Mouse (Mus musculus) spleen, postnatal 36 days (tissue): Measurements from ENCODE around the gene Tbc1d14.

Experiments
- DNase-seq, 2 experiments: peaks; one replicate each; pipeline ENCODE4 v3.0.0; 2022; ENCODE audit warnings: low spot score in 2 of 2, mixed read lengths in 1 of 2

Tbc1d14 gene

DNA sequence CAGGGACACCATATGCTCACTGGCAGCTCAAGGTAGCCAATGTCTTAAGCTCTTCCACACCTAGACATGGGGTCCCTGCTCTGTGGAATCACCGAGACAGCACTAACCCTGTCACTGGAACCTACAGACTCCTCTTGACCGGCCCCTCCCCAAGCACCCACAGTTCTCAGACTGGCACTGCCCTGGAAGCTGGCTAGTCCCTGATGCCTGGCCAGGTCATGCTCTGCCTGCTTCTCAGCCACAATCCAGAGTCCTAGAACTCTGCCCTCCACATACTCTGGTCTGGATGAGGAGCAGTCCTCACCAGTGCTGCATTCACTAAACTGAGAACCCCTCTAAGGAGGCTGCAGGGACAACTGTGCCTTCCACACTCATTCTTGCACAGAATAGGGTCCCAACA, 82.1 kb downstream of the Tbc1d14 start:
- no peak for DNase-seq

DNA sequence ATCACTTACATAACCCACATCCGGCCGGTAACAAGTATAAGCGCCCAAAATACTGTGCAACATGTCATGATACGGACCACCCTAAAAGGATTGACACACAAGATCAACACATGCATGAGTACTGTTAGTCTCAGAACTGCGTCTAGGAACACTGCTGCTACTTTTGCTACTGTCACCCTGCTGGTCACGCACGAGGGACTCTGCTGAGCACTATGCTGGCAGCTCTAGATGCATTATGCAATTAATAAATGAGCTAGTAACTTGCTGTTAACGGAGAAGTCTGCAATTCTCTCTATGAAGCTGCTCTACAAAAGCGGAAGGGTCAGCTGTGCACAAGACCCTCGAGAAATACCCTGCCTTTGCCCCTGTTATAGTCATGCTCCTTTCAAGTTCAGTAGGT, 84.7 kb downstream of the Tbc1d14 start:
- no peak for DNase-seq

- no peak for DNase-seq
Observed at GRCm38 (mm10) chr5:36505643-36506042, 87.4 kb downstream of the Tbc1d14 start.

GRCm38 (mm10) chr5:36505235-36505634, 87.8 kb downstream of the Tbc1d14 start:
- DNase-seq, result no peak

DNA sequence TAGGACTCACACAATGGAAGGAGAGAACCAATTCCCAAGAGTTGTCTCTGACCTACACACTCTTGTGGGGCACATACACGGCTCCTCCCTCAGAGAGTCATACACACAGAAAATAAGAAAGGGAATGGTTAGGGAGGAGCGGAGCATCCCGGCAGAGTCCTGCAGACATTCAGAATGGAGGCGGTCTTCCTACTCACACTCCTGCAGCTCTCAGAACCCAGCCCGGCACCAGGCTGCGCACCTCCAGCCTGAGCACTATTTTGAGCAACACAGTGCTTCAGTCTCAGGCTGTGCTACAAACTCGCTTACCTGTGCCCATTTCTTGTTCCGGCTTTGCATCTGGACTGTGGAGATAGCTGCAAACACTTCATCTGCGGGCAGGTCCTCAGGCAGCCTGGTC, 98.4 kb downstream of the Tbc1d14 start:
- no peak for DNase-seq

DNA sequence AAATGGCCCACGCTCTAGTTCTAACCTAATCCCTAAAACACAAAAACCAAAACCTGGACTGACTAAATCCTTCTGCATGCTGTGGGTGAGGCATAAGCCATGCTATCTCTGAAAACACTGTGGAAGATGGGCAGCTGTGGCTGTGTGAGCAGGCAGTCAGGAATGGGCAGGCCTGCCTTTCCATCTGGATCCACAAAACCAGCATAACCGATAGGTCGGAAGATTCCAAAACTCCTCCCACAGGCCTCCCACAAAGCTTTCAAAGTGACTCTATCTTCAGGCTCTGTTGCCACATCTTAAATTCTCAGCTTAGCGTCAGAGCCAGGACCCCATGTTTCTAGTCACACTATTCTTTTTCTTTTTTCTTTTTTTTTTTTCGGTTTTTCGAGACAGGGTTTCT, 99.2 kb downstream of the Tbc1d14 start:
- DNase-seq, result no peak

DNA sequence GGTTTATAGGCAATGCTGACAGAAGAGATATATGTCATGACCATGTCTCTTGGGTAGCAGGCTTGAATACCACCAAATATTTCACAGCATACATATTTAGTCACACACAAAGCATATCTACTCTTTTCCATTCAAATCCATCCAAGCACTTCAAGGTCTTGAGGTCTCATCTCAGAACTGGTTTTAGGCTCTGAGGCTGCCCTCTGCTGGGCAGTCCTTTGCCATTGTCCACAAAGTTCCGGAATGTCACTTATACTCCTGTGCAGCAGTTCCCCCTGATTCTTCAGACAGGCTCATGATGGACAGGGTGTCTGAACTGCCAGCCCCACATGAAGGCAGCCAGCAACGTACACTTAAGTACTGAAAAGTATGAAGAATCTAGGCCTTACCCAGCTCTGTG, 103.9 kb downstream of the Tbc1d14 start:
- DNase-seq, result no peak

DNA sequence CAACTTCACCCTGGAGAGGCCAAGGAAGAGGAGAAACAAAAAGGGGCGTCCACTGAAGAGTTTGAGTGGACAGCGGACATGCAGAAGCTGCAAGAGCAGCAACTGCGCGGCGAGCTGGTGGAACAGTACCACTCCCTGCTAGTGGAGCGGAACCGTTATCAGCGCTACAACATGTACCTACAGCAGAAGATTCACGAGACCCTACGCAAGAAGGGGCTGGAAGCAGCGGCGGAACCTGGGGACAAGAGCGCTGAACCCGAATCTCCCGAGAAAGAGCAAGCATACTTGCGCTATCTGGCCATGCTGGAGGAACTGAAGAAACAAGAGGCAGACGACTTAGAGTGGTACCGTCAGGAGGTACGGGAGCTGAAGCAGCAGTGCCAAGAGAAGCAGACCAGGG, 107.8 kb downstream of the Tbc1d14 start:
- DNase-seq, result no peak

- DNase-seq, result peak; percentile 99
Observed at GRCm38 (mm10) chr5:36484171-36484990, 108.7 kb downstream of the Tbc1d14 start, which contains the start of the genes Tada2b and Ccdc96. Gene Tada2b (minus strand): TSS chr5:36484285. Gene Ccdc96 (plus strand): TSS chr5:36484588.

DNA sequence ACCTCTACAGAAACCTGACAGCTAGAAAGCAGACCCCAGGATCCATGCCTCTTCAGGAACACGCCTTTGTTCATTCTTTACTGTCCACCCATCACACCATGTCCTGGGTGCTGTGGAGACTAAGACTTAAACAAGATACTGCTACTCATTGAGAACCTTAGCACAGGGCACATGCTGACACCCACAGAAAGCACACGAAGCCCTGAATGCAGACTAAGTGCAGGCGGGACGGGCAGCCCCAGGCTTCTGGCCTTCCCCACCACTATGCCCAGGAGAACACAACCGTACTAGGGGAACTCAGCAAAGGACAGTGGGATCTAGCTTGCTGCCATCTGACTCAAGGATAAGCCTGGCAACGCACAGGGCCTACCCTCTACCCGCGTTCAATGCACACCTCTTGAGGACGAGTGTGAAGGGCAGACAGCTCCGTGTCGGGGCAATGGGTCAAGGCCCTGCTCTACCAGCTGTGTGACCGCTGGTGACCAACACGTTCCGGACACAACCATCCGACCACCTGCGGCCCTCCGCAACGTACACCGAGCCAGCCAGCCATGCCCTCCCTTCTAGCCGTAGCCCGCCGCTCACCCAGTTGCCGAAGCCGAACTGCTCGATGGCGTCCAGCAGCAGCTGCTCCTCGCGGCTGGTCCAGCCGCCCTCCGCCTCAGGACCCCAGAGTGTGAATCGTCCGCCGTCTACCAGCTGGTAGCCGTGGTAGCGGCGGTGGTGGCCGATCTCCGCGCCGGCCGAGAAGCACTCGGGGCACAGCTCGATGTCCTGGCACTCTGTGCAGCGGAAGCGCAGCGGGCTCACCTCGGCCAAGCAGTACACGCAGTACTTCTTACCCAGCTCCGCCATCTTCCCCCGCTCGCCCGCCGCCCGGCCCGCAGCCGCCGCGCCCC, 109.6 kb downstream of the Tbc1d14 start:
- DNase-seq, result peak in 1 of 2 experiments; percentile 41

DNA sequence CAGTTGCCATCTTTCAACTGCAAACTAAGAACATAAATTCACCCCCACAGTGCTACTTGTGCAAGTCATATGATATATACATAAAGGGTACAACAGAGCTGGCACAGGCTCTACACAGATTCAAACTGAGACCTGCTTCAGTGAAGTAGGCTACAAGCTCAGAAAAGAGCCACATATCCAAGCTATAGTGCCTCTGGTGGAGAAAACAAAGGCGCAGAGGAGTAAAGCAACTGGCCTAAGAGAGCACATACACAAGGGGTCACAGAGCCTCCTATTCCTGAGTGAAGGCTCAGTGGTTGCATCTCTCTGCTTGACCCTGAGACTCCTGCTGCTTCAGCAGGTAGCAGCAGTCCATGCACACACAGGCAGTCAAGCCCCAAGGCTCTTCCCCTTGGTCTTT, 112.0 kb downstream of the Tbc1d14 start:
- no peak for DNase-seq

GRCm38 (mm10) chr5:36480398-36480797, 112.7 kb downstream of the Tbc1d14 start:
- peak; percentile 71 to 76 for DNase-seq

GRCm38 (mm10) chr5:36479735-36480134, 113.3 kb downstream of the Tbc1d14 start:
- no peak for DNase-seq

GRCm38 (mm10) chr5:36478540-36479420, 114.3 kb downstream of the Tbc1d14 start:
- no peak for DNase-seq

GRCm38 (mm10) chr5:36477486-36477885, 115.6 kb downstream of the Tbc1d14 start:
- no peak for DNase-seq

DNA sequence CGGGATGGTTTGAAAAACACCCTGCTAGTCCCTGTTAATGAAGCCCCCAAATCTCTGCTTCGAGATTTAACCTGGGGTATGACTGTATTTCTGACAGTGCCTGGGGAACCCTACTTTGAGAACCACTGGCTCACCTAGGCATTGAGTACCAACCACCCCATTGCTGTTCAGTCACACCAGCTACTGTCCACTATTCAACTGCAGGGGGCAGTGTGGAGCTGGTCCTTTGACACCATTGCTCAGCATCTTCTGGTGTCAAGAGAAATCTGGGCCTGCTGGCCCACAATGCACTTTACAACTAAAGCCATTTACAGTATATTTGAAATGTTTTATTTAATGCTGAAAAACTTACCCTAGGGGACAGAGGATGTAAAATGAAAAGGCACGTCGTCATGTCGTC, 118.8 kb downstream of the Tbc1d14 start:
- DNase-seq, result peak; percentile 67 to 73

DNA sequence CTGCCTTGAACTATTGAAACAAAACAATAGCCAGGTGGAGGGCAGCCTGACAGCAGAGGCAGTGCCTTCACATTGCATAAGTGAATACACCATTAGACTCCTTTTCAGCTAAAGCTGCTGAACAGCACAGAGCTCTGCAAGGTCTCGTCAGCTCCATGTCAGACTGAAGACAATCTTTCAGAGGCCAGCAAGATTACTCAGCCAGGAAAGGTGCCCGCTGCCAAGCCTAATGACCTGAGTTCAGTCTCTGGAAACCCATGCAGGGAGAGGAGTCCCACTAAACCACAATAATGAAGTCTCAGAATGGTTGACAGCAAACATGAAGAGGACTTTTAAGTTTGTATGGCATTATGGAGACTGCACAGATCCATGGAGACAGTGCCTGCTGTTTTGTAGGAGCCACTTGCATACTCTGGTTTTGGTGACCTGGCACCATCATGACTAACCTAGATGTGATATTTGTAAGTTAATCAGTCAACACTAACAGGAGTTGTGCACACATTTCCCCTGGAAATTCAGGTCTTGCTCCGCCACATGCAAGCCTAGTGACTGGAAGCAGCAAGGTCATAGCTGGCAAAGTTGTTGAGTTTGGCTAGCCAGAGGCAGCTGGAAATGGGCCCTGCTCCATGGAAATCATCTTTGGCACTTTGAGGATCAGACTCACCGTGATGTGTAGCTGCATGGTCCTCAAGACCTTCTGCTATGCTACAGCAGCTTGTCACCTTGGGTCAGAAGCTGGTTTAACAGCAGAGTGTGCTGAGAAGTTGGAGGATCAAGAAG, 120.0 kb downstream of the Tbc1d14 start:
- DNase-seq, result no peak

DNA sequence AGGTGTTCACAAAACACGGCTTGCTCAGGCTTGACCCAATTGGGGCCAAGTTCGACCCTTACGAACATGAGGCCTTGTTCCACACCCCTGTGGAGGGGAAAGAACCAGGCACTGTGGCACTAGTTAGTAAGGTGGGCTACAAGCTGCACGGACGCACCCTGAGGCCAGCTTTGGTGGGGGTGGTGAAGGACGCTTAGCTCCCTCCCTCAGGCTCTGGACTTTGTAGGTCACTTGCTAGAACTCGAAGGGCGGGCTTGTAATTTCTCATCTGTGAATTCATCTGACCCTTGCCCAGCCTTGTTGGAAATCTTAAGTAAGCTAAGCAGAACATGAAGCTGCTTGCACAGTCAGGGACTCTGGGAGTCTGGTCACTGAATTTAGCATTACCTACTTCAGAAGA, 121.9 kb downstream of the Tbc1d14 start:
- no peak for DNase-seq

- DNase-seq, result no peak
Observed at GRCm38 (mm10) chr5:36465889-36466288, 127.2 kb downstream of the Tbc1d14 start.

DNA sequence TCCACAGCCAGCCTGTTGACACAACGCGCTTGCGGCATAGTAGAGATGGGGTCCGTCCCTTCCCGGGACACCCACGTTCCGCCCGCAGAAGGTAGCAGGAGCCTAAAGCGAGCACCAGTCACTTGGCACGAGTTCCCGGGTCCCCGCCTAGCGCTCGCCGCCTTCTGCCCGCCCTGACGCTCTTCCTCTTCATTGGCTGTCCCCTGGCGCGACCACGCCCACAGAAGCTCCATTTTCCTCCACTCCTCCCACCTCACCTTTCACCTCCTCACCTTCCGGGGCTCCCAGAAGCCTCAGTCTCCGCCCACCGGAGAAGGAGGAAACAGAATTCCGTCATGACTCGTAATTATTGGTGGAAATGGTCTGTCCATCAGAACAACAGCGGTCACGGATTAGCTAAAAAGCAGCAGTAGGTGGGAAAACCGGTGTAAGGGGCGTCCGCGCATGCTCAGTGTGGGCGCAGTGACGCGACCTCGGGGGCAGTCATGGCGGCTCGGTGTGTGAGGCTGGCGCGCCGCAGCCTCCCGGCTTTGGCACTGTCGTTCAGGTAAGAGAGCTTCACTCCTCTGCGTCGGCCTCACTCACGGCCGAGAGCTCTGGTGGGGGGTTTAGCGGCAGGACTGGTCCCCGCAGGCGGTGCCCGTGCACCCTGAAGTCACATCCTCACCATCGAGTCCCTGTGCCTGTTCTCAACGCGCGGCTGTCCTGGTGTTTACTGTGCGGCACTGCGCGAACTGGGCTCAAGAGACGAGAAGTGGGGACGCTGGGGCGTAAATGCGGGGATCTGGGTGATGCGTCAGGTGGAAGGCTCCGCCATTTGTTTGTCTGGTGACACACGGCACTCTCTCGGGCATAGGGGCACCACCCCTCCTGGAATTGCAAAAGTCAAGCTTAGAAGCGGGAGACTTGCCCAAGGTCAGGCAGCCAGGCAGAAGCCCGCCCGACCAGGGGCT, 128.1 kb downstream of the Tbc1d14 start, which contains the start of gene Grpel1:
Grpel1 (plus strand) TSS at position 290 of the 953 bp plus-strand sequence.
- DNase-seq, result peak; percentile 99 to 100
